Mouse (Mus musculus): ENCODE data around the gene Gm10985. TPM values are rescaled to one million over a fixed set of nuclear protein-coding genes. Genes with fewer than 3 reads are reported as not detected.

Gm10985 gene
- total RNA-seq (2023) = not detected

DNA sequence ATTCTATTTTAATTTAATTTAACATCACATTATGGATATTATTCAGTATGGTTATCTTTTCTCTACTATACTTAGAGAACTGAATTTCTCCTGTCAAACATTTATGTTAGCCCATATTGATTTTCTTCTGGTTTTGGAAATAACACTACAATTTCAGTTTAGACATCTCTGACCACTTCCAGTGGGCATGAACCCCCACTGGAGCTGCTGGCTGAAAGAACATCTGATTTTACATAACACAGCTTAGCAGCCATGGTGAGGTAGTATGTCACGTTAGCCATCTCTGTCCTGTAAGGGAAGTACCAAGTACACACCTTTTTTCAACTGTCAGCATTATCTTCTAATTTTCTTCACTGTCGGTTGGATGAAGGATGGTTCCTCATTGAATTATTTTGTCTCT lies at the start of gene Gm10985:
Gene Gm10985 (plus strand): TSS at position 301 of the 400 bp plus-strand sequence.

DNA sequence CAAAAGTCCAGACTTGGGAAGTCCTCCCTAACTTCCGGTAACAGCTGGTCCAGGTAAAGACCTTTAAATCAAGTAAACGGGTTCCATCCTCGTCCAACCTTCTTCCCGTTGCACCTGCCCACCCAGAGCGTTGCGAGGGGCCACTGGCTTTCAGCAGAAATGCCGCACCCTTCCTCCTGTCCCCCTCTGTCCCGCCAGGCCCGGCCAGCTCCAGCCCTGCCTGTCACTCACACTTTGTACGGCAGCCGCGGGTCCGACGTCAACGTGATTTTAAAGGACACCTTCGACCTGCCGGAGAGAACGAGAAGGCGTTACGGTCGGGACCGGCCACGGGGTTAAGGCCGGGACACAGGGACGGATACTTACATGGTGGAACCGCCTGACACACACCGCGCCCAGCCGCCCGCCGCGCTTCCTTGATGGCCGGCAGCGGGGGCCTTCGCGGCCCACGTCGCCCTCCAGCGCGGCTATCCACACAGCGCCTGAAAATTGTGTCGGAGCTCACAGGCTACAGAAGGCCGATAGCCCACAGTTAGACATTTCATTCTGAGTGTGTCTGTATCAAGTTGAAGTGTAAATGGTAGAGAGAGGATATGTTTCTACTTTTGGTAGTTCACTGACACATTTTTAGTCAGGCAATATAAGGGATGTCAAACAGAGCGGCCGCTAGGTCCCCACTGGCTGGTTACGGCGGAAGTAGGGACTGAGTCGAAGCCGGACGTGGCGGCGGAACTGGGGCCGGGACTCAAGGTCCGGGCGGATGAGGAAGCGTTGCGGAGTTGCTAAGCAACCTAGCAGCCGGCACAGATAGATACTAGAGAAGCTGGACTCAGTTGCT lies 18.7 kb downstream of the Gm10985 start, which contains the start of gene Ufm1:
Gene Ufm1 (minus strand): TSS at position 448 of the 838 bp plus-strand sequence.

Other genes starting within 250 kb of the Gm10985 start
- gene Frem2, start 187.7 kb upstream of the Gm10985 start, total RNA-seq (2023) = not detected
- gene Ufm1, start 18.7 kb downstream of the Gm10985 start, total RNA-seq (2023) = 10 to 100 TPM; 59.0 to 68.0 TPM

Data from B cell, adult 67 days (primary cell).